Mouse (Mus musculus) cerebellum, postnatal 10 days (tissue): ENCODE results near the gene Zfp735.

Experiments used
- DNase-seq, 2 experiments: peaks; one replicate each; pipeline ENCODE4 v3.0.0; 2021; ENCODE audit warnings: mixed read lengths in 2 of 2

Gene Zfp735

DNA sequence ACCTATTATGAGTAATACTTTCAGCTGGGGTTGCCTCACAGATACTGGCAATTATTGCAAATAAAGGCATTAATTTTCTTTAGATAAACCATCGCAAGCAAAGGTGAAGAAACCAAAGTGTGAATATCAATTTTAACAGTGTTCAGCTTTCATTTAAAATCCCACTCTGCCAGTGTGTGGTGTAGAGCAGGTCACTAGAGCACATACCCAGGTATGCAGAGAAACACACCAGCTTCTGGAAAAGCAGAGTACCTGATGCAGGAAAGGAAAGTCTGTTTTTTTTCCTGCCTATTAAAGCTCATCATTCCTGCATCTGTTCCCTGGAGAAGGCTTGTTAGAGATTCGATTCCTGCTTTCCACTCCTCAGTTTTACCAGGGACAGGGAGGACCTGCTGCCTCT lies at the start of gene Zfp735:
Zfp735 (plus strand) TSS at position 301 of the 400 bp plus-strand sequence.
- DNase-seq: no peak

DNA sequence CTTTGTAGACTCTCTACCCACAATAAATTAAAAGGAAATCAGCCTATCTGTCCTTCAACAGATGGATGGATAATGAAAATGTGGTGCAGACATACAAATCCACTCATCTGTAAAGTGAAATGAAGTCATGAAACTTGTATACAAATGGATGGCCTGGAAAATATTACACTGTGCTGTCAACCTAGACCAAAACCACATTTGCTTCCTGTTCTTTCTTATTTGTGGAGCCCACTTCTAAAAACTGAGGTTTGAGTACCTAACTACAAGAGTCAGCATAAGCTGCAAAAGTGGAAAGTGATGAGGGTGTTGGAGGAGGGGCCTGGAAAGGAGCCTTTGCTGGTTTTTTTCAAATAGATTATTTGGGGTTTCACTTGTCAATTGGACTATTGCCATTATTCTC lies 70.5 kb downstream of the Zfp735 start:
- no peak for DNase-seq
